10 mouse cellular contexts compared by ENCODE assay signal in genomic region chr7:142659181-142659681, GRCm38 (mm10). TPM values are rescaled to one million over a fixed set of nuclear protein-coding genes. Genes with fewer than 3 reads are reported as not detected.
A peak's percentile ranks its signal among the peaks of the same experiment; 100 is the strongest.
DNase-seq lines count a peak whose midpoint lies in the region; ATAC-seq and TF ChIP-seq lines count a peak whose summit lies in the region.
"Had no signal": no experiment of that assay in that cellular context is flagged by ENCODE, and none has a peak within 500 bp of the region (broad histone marks: within the 10 kb centered on the region; RNA-seq: fewer than 3 reads in every experiment).

No protein-coding gene starts in this region.

- H3K9me3 ChIP-seq in heart, embryonic 12.5 days (replicated peaks) = no peaks in the 10 kb centered on the region
- no peaks in the 10 kb centered on the region for H3K9me3 ChIP-seq in liver, embryonic 14.5 days (ENCODE audit: control insufficient read depth, low read length)

- H3K36me3 ChIP-seq in heart, embryonic 12.5 days = peaks cover 18% of the 10 kb centered on the region
- no peaks in the 10 kb centered on the region for H3K36me3 ChIP-seq in liver, embryonic 14.5 days (replicated peaks; ENCODE audit: control insufficient read depth, insufficient read depth, low read depth)

- peaks cover 69% of the 10 kb centered on the region for H3K27me3 ChIP-seq in heart, embryonic 12.5 days (replicated peaks)
- peaks cover 96% of the 10 kb centered on the region for H3K27me3 ChIP-seq in liver, embryonic 14.5 days (ENCODE audit: control insufficient read depth, insufficient read depth, low read length)

- H3K4me1 ChIP-seq in heart, embryonic 12.5 days (replicated peaks) = peaks cover 13% of the 10 kb centered on the region
- no peaks in the 10 kb centered on the region for H3K4me1 ChIP-seq in liver, embryonic 14.5 days (replicated peaks; ENCODE audit: control insufficient read depth in 2 of 2, insufficient read depth in 2 of 2, low read length in 1 of 2)

- peak overlapping the region; percentile 62 for H3K4me3 ChIP-seq in heart, embryonic 12.5 days
- H3K4me3 ChIP-seq in liver, embryonic 14.5 days (ENCODE audit: insufficient read depth in 1 of 2, low read depth in 2 of 2, low read length in 2 of 2) = peak overlapping the region; percentile 35 to 50

- DNase-seq in heart, adult 9 months (ENCODE audit: low spot score in 2 of 2) = no peak
- peak; percentile 57 to 66 for DNase-seq in heart, postnatal 14 days
- no peak for DNase-seq in liver, embryonic 14.5 days (ENCODE audit: low read depth in 3 of 3, low spot score in 3 of 3)
- DNase-seq in retina, postnatal 1 day = peak; percentile 71
- no peak for DNase-seq in left cerebral cortex, adult 18-20 months (ENCODE audit: low spot score in 2 of 2)
- DNase-seq in right cerebral cortex, postnatal 25 days = no peak

- ATAC-seq in heart, embryonic 12.5 days (ENCODE audit: insufficient number of reproducible peaks, low FRiP score) = peak; percentile 72
- 0 out of 2 replicates have a peak, but pooled peaks have one; percentile 4 for ATAC-seq in common myeloid progenitor, adult 5-6 weeks (replicated peaks; ENCODE audit: low read depth, poor library complexity, severe bottlenecking)
- peak; percentile 46 for ATAC-seq in liver, embryonic 14.5 days (ENCODE audit: insufficient read depth)

- 3% methylated on average over 62 of the region's 70 CpGs for WGBS in heart, embryonic 12.5 days
- WGBS in liver, embryonic 14.5 days (ENCODE audit: insufficient replicate concordance) = 2% methylated on average over 45 of the region's 70 CpGs

- H3K27ac ChIP-seq in heart, embryonic 12.5 days (ENCODE audit: poor library complexity, severe bottlenecking) = peak overlapping the region; percentile 98
- no peak overlapping the region for H3K27ac ChIP-seq in liver, embryonic 14.5 days
- H3K27ac ChIP-seq: macrophage had no signal

- H3K4me2 ChIP-seq in heart, embryonic 12.5 days = peak overlapping the region; percentile 72
- H3K4me2 ChIP-seq in liver, embryonic 14.5 days (ENCODE audit: low read depth) = peak overlapping the region; percentile 29; the same call in 1 of the 2 replicates

- H3K9ac ChIP-seq in heart, embryonic 12.5 days = peak overlapping the region; percentile 97
- peak overlapping the region; percentile 31; the same call in 1 of the 2 replicates for H3K9ac ChIP-seq in liver, embryonic 14.5 days (replicated peaks)

- intact Hi-C loops in heart, postnatal 14 days (cut with DNase I) = no loop called here

- no peak for TF ChIP-seq CTCF in liver, embryonic 14.5 days (IDR thresholded peaks at IDR 0.05; ENCODE audit: low read depth)

- TF ChIP-seq EP300 in liver, embryonic 14.5 days (IDR thresholded peaks at IDR 0.05; ENCODE audit: low read depth) = no peak

RNA-seq across cellular contexts. Expression of gene Igf2, which starts 7.4 kb away (rescaled TPM):
- polyA plus RNA-seq in heart, embryonic 12.5 days (2016; fragmentation: Nextera tagmentation; extraction: Ambion mirVana) = 1,315 and 1,354 TPM in 2 replicates
- not detected in 2 replicates for total RNA-seq in common myeloid progenitor, adult 5-6 weeks (2017)
- 100 to 1,000 TPM; 349 to 384 TPM for total RNA-seq in heart, postnatal 14 days (2021)
- polyA plus RNA-seq in liver, embryonic 14.5 days (2012; rRNA removed) = 904 and 960 TPM in 2 replicates
- polyA plus RNA-seq in liver, embryonic 14.5 days (2014; fragmentation: Nextera tagmentation; extraction: Ambion mirVana) = 416 and 496 TPM in 2 replicates
- total RNA-seq in left cerebral cortex, adult 18-20 months (2021) = 100 to 1,000 TPM; 114 to 115 TPM
- total RNA-seq: MEL had no signal

RNA-seq across cellular contexts. Expression of gene Gm49394, which starts 10.5 kb away (rescaled TPM):
- 0.04 and 0.21 TPM in 2 replicates for polyA plus RNA-seq in heart, embryonic 12.5 days (2016; fragmentation: Nextera tagmentation; extraction: Ambion mirVana)
- total RNA-seq in common myeloid progenitor, adult 5-6 weeks (2017) = not detected in 2 replicates
- total RNA-seq in heart, postnatal 14 days (2021) = not detected
- 0.02 and 0.06 TPM in 2 replicates for polyA plus RNA-seq in liver, embryonic 14.5 days (2012; rRNA removed)
- not detected in 2 replicates for polyA plus RNA-seq in liver, embryonic 14.5 days (2014; fragmentation: Nextera tagmentation; extraction: Ambion mirVana)
- total RNA-seq in left cerebral cortex, adult 18-20 months (2021) = under 1 TPM in 1 of 2 experiments, not detected in 1; 0.12 TPM
- total RNA-seq: MEL had no signal
- polyA plus RNA-seq: macrophage had no signal

Comparison
In these comparisons a context has a peak if more than half of its experiments do, and no peak if none do; other contexts are left out.
1. DNase-seq: peak in heart, postnatal 14 days (2 of 2) and retina, postnatal 1 day (single experiment); none in heart, adult 9 months (0 of 2), liver, embryonic 14.5 days (0 of 3), left cerebral cortex, adult 18-20 months (0 of 2) and right cerebral cortex, postnatal 25 days (single experiment).
2. ATAC-seq: peak in every context shown above with its lines; median percentile 72 in heart, embryonic 12.5 days; 46 in liver, embryonic 14.5 days; 4 in common myeloid progenitor, adult 5-6 weeks.
3. RNA of gene Igf2, which starts 7.4 kb away (total RNA-seq): 349 to 384 TPM in heart, postnatal 14 days and 114 to 115 TPM in left cerebral cortex, adult 18-20 months; not detected in common myeloid progenitor, adult 5-6 weeks; every median in the first group is over 100 times any median in the second.